Mouse (Mus musculus): ENCODE data around the gene L3mbtl3.
A peak's percentile ranks its signal among the peaks of the same experiment; 100 is the strongest.

The L3mbtl3 gene

GRCm38 (mm10) chr10:26375790-26376545 is at the start of gene L3mbtl3:
Gene L3mbtl3 (minus strand): TSS chr10:26375971.
- peak; percentile 90 to 93 for DNase-seq

- DNase-seq, result no peak
Measured at GRCm38 (mm10) chr10:26421168-26421567, 45.4 kb upstream of the L3mbtl3 start.

GRCm38 (mm10) chr10:26388656-26389055 is 12.9 kb upstream of the L3mbtl3 start:
- DNase-seq, result no peak

- DNase-seq, result no peak
Measured at GRCm38 (mm10) chr10:26377332-26377602, 1.5 kb upstream of the L3mbtl3 start.

GRCm38 (mm10) chr10:26376546-26377331 is 968 bp upstream of the L3mbtl3 start:
- no peak for DNase-seq

- DNase-seq, result no peak
Measured at GRCm38 (mm10) chr10:26375351-26375751, 420 bp downstream of the L3mbtl3 start.

GRCm38 (mm10) chr10:26374436-26375311 is 1.1 kb downstream of the L3mbtl3 start:
- peak; percentile 64 to 77 for DNase-seq

- peak; percentile 72 to 85 for DNase-seq
Measured at GRCm38 (mm10) chr10:26373951-26374435, 1.8 kb downstream of the L3mbtl3 start.

GRCm38 (mm10) chr10:26372940-26373931 is 2.5 kb downstream of the L3mbtl3 start:
- peak; percentile 85 to 92 for DNase-seq

- peak; percentile 15 to 38 for DNase-seq
Measured at GRCm38 (mm10) chr10:26371416-26371815, 4.4 kb downstream of the L3mbtl3 start.

GRCm38 (mm10) chr10:26364942-26365341 is 10.8 kb downstream of the L3mbtl3 start:
- DNase-seq, result no peak

GRCm38 (mm10) chr10:26364326-26364856 is 11.4 kb downstream of the L3mbtl3 start:
- no peak for DNase-seq

- no peak for DNase-seq
Measured at GRCm38 (mm10) chr10:26363605-26364004, 12.2 kb downstream of the L3mbtl3 start.

GRCm38 (mm10) chr10:26358798-26359197 is 17.0 kb downstream of the L3mbtl3 start:
- DNase-seq, result no peak

GRCm38 (mm10) chr10:26358231-26358630 is 17.5 kb downstream of the L3mbtl3 start:
- DNase-seq, result no peak

- DNase-seq, result no peak
Measured at GRCm38 (mm10) chr10:26353781-26354180, 22.0 kb downstream of the L3mbtl3 start.

- no peak for DNase-seq
Measured at GRCm38 (mm10) chr10:26351129-26351738, 24.5 kb downstream of the L3mbtl3 start.

- no peak for DNase-seq
Measured at GRCm38 (mm10) chr10:26350153-26350552, 25.6 kb downstream of the L3mbtl3 start.

GRCm38 (mm10) chr10:26347614-26348013 is 28.2 kb downstream of the L3mbtl3 start:
- DNase-seq, result no peak

- no peak for DNase-seq
Measured at GRCm38 (mm10) chr10:26345879-26346278, 29.9 kb downstream of the L3mbtl3 start.

GRCm38 (mm10) chr10:26337896-26338503 is 37.8 kb downstream of the L3mbtl3 start:
- no peak for DNase-seq
